Mouse (Mus musculus) forebrain, postnatal 0 days (tissue): ENCODE measurements around the gene Xpo6. TPM values are rescaled to one million over a fixed set of nuclear protein-coding genes. Genes with fewer than 3 reads are reported as not detected.
A peak's percentile ranks its signal among the peaks of the same experiment; 100 is the strongest.

Source experiments
- ATAC-seq: fragments of 200-750 bp; cut with Nextera tagmentation; 2 replicates; pipeline ENCODE4 v1.8.0; 2017; ENCODE audit warnings: mild to moderate bottlenecking, moderate library complexity
- DNase-seq: peaks from one replicate; pipeline ENCODE4 v3.0.0-alpha.2; 2015
- H3K27ac ChIP-seq: fragments of 300-500 bp; sonication (generic); 2 replicates; pipeline ENCODE4 v1.5.1; 2014; ENCODE audit warnings: low read depth, mild to moderate bottlenecking, antibody characterized with exemption, low read length, moderate library complexity, mixed read lengths
- H3K27me3 ChIP-seq: fragments of 300-500 bp; sonication (generic); 2 replicates; pipeline ENCODE4 v1.6.1; 2014; ENCODE audit warnings: mild to moderate bottlenecking, low read length, mixed read lengths; ENCODE audit not compliant: insufficient read depth
- H3K36me3 ChIP-seq: fragments of 300-500 bp; sonication (generic); 2 replicates; pipeline ENCODE4 v1.6.1; 2014; ENCODE audit warnings: mild to moderate bottlenecking, moderate library complexity; ENCODE audit not compliant: insufficient read depth
- H3K4me1 ChIP-seq: fragments of 300-500 bp; sonication (generic); 2 replicates; pipeline ENCODE4 v1.6.1; 2014; ENCODE audit warnings: antibody characterized with exemption; ENCODE audit not compliant: insufficient read depth
- H3K4me2 ChIP-seq: fragments of 300-500 bp; sonication (generic); 2 replicates; pipeline ENCODE4 v1.6.1; 2014; ENCODE audit warnings: low read depth, mild to moderate bottlenecking, moderate library complexity
- H3K4me3 ChIP-seq: fragments of 300-500 bp; sonication (generic); 2 replicates; pipeline ENCODE4 v1.5.1; 2014; ENCODE audit warnings: low read depth, low read length, mixed read lengths
- H3K9ac ChIP-seq: fragments of 300-500 bp; sonication (generic); 2 replicates; pipeline ENCODE4 v1.6.1; 2014; ENCODE audit warnings: mild to moderate bottlenecking
- H3K9me3 ChIP-seq: fragments of 300-500 bp; sonication (generic); 2 replicates; pipeline ENCODE4 v1.6.1; 2016; ENCODE audit warnings: low read length
- CTCF ChIP-seq: sonication (generic); IDR thresholded peaks from 2 replicates; pipeline ENCODE4 v1.5.1; 2016; ENCODE audit warnings: antibody characterized with exemption, control low read depth, low read depth
- WGBS: fragments of 180-500 bp; shearing (Covaris S2); extraction: QIAGEN DNeasy Blood & Tissue Kit; methylation state at CpG from one replicate; pipeline ENCODE4 v1.1.7; 2014; 5-methylcytosine and 5-hydroxymethylcytosine counted together
- polyA plus RNA-seq: library from polyadenylated mRNA; unstranded; fragments of >200 nt; fragmentation: Nextera tagmentation; extraction: Ambion mirVana; gene quantifications from 2 replicates; pipeline ENCODE4 v1.2.1, GENCODE M21; 2015
- total RNA-seq: library from RNA; depleted of rRNA; stranded (reverse); fragments of >200 nt; gene quantifications from 2 replicates; pipeline ENCODE4 v1.2.3, GENCODE M21; 2014

Xpo6 gene
- total and polyA plus RNA-seq, 2 experiments from 2014 or later, result 42.8 to 81.4 TPM

DNA sequence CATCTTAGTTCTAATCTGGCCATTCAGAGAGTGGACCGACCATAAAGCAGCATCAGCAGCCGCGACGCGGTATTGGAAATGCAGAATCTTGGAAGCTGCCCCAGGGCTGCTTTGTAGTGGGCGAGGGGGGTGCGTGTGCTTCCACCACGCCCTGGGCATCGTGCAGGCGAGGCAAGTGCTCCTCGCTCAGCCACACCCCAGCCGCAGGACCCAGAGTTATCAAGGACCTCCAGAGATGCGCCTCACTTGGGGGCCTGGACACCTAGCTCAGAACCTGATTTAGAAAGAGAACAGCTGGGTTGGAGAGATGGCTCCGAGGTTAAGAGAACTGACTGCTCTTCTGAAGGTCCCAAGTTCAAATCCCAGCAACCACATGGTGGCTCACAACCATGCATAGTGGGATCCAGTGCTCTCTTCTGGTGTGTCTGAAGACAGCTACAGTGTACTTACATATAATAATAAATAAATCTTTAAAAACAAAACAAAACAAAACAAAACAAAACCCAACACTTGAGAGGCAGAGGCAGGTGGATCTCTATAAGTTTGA lies 40.6 kb upstream of the Xpo6 start:
- no peak for ATAC-seq
- Histone ChIP-seq H3K4me3 (no peak overlapping the region), H3K36me3 (no peaks in the 10 kb centered on the region), H3K9ac (no peak overlapping the region), H3K4me1 (no peaks in the 10 kb centered on the region), H3K4me2 (no peak overlapping the region), H3K9me3 (no peaks in the 10 kb centered on the region), H3K27ac (no peak overlapping the region), H3K27me3 (no peaks in the 10 kb centered on the region)
- WGBS, result 84% methylated on average over 14 of the region's 14 CpGs
- no peak for DNase-seq
- no peak for TF ChIP-seq CTCF

- Histone ChIP-seq H3K4me3 (no peak overlapping the region), H3K36me3 (no peaks in the 10 kb centered on the region), H3K4me2 (no peak overlapping the region), H3K27ac (0 out of 2 replicates have a peak overlapping the region, but pooled peaks have one; percentile 16), H3K4me1 (no peaks in the 10 kb centered on the region), H3K9me3 (no peaks in the 10 kb centered on the region), H3K27me3 (no peaks in the 10 kb centered on the region), H3K9ac (no peak overlapping the region)
- TF ChIP-seq CTCF, result no peak
- 66% methylated on average over 5 of the region's 5 CpGs for WGBS
- ATAC-seq (peak; percentile 76), DNase-seq (peak; percentile 34)
These were observed 36.5 kb upstream of the Xpo6 start for GRCm38 (mm10) chr7:126236794-126237192.

- WGBS, result 49% methylated on average over 11 of the region's 11 CpGs
- Histone ChIP-seq H3K4me1 (no peaks in the 10 kb centered on the region), H3K4me2 (no peak overlapping the region), H3K9ac (no peak overlapping the region), H3K9me3 (no peaks in the 10 kb centered on the region), H3K4me3 (no peak overlapping the region), H3K36me3 (no peaks in the 10 kb centered on the region), H3K27ac (no peak overlapping the region), H3K27me3 (no peaks in the 10 kb centered on the region)
- ATAC-seq (peak; percentile 71), DNase-seq (peak; percentile 41)
- no peak for TF ChIP-seq CTCF
These were observed 35.9 kb upstream of the Xpo6 start for GRCm38 (mm10) chr7:126236083-126236793.

DNA sequence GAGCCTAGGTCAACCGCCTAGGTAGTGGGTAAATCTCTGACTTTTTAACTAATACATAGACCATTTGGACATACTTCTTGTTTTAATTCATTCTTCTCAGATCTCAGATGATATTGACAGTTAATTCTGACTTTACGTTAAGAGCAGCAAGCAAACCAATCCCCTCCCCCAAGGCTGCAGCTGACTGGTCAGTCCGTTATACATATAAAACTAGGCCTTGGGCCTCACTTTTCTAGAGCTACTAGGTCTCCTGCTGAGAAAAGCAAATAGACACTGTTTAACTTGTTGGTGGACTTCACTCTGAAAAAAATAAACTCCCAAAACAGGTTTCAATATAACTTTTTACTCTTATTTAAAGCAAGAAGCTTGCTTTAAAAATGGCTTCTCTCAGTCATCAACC lies 34.3 kb upstream of the Xpo6 start:
- H3K27ac ChIP-seq, result no peak overlapping the region
- WGBS, result 86% methylated on average over 3 of the region's 3 CpGs
- ATAC-seq (no peak), DNase-seq (no peak)
- no peak overlapping the region for H3K9ac ChIP-seq
- H3K27me3 ChIP-seq, result no peaks in the 10 kb centered on the region
- H3K36me3 ChIP-seq, result no peaks in the 10 kb centered on the region
- no peak for TF ChIP-seq CTCF
- no peaks in the 10 kb centered on the region for H3K4me1 ChIP-seq
- H3K4me2 ChIP-seq, result no peak overlapping the region
- no peak overlapping the region for H3K4me3 ChIP-seq
- no peaks in the 10 kb centered on the region for H3K9me3 ChIP-seq

DNA sequence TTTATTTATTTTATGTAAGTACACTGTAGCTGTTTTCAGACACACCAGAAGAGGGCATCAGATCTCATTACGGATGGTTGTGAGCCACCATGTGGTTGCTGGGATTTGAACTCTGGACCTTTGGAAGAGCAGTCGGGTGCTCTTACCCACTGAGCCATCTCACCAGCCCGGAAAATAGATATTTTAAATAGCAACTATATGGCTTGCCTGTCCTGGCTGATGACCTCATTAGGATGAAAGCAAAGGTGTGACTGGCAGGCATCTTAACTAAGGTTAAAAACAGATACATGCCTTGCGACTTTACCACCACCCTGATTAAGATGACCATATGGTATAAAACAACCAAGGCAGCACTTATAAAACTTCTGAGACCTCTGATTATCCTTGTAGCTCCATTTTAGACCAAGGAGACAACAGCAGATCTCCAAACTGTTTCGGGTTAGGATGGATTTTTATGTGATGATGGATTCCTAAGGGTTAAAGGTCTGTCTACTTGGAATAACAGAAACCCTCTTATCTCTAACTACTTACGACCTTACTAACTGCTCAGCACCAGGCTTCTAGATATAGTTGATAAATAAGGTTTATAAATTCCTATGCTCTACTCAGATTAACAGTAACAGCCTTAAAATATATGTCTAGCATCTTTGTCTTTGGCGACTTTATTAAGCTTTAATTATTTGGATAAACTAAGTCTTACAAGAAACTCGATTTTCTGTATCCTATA lies 32.2 kb upstream of the Xpo6 start:
- H3K27ac ChIP-seq, result no peak overlapping the region
- DNase-seq (no peak), ATAC-seq (no peak)
- no peaks in the 10 kb centered on the region for H3K36me3 ChIP-seq
- no peaks in the 10 kb centered on the region for H3K4me1 ChIP-seq
- H3K4me2 ChIP-seq, result no peak overlapping the region
- no peaks in the 10 kb centered on the region for H3K9me3 ChIP-seq
- no peaks in the 10 kb centered on the region for H3K27me3 ChIP-seq
- 83% methylated on average over 7 of the region's 8 CpGs for WGBS
- H3K9ac ChIP-seq, result no peak overlapping the region
- no peak for TF ChIP-seq CTCF
- H3K4me3 ChIP-seq, result no peak overlapping the region

GRCm38 (mm10) chr7:126230357-126231148 lies 30.3 kb upstream of the Xpo6 start:
- H3K4me2 ChIP-seq, result no peak overlapping the region
- no peaks in the 10 kb centered on the region for H3K27me3 ChIP-seq
- no peak for ATAC-seq
- no peak overlapping the region for H3K27ac ChIP-seq
- no peak for TF ChIP-seq CTCF
- no peak overlapping the region for H3K4me3 ChIP-seq
- no peak overlapping the region for H3K9ac ChIP-seq
- 82% methylated on average over 8 of the region's 8 CpGs for WGBS
- no peaks in the 10 kb centered on the region for H3K36me3 ChIP-seq
- H3K4me1 ChIP-seq, result no peaks in the 10 kb centered on the region
- H3K9me3 ChIP-seq, result no peaks in the 10 kb centered on the region
- no peak for DNase-seq

DNA sequence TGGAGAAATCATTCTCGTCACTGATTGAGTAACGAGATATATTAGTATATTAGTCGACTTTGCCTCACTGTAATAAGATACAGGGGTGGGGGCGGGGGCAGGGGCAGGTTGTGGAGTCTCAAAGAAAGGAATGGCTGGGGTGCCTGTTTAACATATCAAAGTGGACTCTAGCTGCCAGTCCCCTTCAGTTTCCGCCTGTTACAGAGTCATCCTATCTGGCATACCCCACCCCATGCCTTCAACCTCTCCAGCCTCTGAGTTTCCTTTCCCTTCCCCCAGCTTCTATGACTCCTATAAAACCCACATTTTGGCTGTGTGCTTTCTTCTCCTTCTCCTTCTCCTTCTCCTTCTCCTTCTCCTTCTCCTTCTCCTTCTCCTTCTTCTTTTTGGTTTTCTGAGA lies 25.8 kb upstream of the Xpo6 start:
- no peaks in the 10 kb centered on the region for H3K9me3 ChIP-seq
- no peak overlapping the region for H3K4me3 ChIP-seq
- DNase-seq (no peak), ATAC-seq (no peak)
- H3K9ac ChIP-seq, result no peak overlapping the region
- 28% methylated on average over 5 of the region's 5 CpGs for WGBS
- H3K36me3 ChIP-seq, result no peaks in the 10 kb centered on the region
- H3K4me2 ChIP-seq, result no peak overlapping the region
- no peaks in the 10 kb centered on the region for H3K27me3 ChIP-seq
- no peak for TF ChIP-seq CTCF
- H3K4me1 ChIP-seq, result no peaks in the 10 kb centered on the region
- H3K27ac ChIP-seq, result no peak overlapping the region
